Mouse (Mus musculus): ENCODE measurements around the gene Eef1akmt2.

Eef1akmt2 gene

DNA sequence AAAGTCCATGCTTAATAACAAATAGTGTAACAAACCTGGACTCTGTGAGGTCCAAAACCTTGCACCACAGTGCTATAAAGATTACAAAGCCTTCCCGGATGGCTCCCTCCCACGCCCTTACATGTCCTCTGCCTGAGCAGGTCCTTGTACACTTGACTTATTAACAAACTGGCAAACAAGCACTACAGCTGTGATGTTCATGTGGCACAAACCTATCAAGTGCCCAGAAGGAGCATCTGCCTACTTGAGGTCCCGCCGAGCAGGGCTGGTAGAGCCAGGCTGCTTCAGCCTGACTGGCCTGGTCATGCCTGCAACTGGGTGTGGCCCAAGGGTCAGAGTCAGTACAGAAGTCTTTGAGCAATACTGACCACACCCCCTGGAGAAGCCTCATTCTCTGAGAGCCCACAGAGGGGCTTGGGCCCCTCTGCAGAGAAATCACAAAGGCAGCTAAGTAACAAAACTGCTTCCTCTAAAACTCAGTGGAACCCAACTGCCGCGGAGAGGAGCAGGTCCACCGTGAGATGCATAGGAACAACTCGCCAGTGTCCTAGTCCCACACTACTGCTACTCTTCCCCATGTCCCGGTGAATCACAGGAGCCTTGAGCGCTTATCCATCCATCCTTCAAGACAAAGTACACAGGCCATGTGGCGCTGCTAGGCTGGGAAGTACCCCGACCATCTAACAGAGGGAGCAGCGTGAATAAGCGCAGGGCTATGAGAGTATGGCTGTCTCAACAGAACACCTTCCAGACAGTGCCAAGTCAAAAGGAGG lies 61.8 kb downstream of the Eef1akmt2 start:
- DNase-seq (ENCODE audit: low read depth, low spot score) = peak; percentile 22

DNA sequence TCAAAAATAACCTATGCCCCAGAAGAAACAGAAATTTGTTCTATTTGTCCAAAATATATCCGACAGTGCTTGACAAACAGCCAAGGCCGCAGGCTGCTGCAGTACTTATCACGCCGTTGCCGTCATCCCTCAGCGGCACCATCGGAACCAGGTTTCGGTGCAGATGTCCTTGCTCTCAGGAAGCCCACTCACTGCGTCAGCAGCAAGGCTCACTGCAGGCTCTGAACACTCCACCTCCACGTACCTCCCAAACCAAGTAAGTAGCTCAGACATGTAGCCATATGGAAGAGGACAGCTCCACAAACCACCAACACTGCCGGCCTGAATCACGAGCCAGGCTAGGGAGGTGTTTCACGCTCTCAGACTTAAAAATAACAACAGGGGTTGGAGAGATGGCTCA lies 63.6 kb downstream of the Eef1akmt2 start:
- DNase-seq (ENCODE audit: low read depth, low spot score) = no peak

DNA sequence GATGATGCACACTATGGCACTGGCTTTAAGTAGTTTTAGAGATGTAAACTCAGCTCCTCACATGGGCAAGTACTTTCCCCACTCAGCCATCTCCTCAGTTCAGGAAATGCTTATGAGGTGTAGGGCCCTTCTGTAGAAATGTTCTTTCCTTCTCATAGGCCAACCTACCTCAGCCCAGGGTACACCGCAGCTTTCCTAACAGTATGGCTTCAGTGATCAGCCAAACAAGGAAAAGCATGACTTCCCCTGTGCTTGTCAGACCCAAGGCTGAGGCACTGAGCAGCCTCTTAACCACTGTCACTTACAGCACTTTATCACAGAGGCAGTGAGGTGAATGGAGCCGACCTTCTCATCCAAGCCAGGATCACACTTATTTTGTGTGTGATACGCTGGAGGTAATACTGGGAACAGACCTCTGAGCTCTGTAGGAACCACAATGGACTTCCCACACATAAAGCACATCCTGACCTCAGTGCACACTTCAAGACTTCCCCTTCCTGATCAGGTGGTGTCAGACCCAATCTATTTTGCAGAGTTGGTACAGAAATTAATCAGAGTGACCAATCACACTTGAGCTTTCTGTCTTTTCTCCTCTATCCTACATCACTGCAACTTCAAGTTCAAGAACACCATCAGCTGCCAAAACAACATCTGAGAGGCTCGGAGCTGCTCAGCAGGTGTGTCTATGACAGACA lies 64.8 kb downstream of the Eef1akmt2 start:
- no peak for DNase-seq (ENCODE audit: low read depth, low spot score)

GRCm38 (mm10) chr7:132787022-132787421 lies 65.5 kb downstream of the Eef1akmt2 start:
- no peak for DNase-seq (ENCODE audit: low read depth, low spot score)

GRCm38 (mm10) chr7:132786522-132786921 lies 66.0 kb downstream of the Eef1akmt2 start:
- DNase-seq (ENCODE audit: low read depth, low spot score) = no peak

GRCm38 (mm10) chr7:132786011-132786410 lies 66.5 kb downstream of the Eef1akmt2 start:
- no peak for DNase-seq (ENCODE audit: low read depth, low spot score)

DNA sequence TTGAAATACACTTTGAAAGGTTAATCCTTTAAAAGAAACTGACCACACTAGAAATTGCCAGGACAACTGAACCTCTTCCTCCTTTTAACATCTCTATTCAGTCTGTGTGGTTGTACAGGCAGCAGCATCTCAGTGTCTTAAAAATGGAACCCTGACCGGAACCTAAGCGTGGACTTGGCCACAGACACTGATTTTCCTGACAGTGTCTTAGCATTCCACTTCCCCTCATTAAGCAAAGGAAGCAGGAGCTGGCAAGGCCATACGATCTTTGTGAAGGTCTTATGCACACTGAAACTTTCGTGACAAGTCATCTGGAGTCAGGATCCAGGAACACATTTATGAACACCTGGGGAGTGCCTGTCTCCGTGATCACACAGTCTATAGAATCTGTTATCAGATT lies 68.4 kb downstream of the Eef1akmt2 start:
- no peak for DNase-seq (ENCODE audit: low read depth, low spot score)

DNA sequence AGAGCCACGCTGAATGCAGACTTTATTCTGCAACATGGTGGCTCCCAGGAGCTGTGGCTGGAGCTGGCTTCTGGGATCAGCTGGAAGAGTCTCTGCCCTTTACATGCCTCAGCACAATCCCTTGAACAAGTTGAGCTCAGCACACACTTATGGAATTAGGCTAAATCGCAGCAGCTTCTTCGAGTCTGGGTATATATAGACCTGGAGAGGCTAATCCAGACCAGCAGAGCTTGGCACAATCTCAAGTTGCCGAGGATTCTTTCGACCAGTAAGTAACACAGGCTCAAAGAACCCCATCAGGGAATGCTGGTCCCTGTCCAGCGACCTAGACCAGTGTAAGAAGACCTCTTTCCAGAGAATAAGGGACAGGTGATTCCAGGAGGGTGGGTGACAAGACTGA lies 70.6 kb downstream of the Eef1akmt2 start:
- DNase-seq (ENCODE audit: low read depth, low spot score) = no peak

DNA sequence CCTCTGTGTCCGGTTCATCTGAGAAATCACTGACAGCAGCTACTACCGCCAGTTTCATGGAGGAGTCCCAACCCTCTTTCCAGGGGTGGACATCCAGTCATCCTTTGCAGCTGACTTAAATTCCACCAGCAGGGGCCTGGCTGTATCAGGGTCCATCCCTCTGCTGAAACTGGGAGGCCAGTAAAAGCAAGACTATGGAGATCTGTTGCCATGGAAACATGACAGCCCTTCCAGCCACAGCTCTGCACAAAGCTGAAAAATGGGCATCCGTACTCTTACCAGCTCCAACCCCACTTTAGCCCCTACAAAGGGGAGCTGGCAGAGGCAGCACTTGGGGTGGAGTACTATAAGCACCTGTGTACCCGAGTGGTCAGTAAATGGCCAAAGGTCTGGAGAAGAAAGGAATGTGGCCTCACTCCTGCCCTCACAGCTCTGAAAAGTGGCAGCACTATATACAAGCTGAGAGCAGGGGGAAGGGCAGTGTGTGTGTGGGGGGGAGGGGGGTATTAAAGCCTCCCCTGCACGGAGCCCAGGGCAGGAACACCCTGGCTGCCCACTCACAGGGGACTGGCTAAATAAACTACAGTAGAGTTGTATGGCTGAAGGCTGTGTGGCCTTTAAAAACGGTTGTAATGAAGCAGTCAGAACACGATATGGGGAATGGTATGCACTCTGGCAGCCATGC lies 71.2 kb downstream of the Eef1akmt2 start:
- peak; percentile 47 for DNase-seq (ENCODE audit: low read depth, low spot score)

DNA sequence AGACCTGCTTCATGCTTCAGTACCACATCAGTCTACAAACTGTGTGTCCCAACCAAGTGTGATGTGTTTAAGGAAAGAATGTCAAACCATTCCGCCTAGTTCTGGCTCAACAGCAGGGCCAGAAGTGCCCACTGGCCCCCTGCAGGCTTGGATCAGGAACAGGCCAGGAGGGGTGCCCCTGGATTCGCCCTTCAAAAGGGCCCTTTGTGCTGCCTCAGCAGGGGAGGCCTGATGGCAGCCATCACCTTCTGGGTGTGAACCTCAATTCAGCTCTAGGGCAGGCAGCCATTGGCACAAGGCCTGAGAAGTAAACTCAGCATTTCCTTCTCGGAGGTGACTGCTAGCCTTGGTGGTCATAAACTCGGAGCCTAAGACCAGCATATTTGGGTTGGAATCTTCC lies 71.9 kb downstream of the Eef1akmt2 start:
- peak; percentile 88 for DNase-seq (ENCODE audit: low read depth, low spot score)

GRCm38 (mm10) chr7:132778630-132779029 lies 73.8 kb downstream of the Eef1akmt2 start:
- no peak for DNase-seq (ENCODE audit: low read depth, low spot score)

- no peak for DNase-seq (ENCODE audit: low read depth, low spot score)
Observed at GRCm38 (mm10) chr7:132777728-132778453, 74.6 kb downstream of the Eef1akmt2 start.

Data from ES-CJ7 (cell line).